Mouse (Mus musculus) urinary bladder, postnatal 4 days (tissue): ENCODE data around the gene Parp8.
A peak's percentile ranks its signal among the peaks of the same experiment; 100 is the strongest.

Experiments
- DNase-seq, 2 experiments: peaks; one replicate each; pipeline ENCODE4 v3.0.0; 2021 to 2022; ENCODE audit warnings: low spot score in 2 of 2

Gene Parp8

DNA sequence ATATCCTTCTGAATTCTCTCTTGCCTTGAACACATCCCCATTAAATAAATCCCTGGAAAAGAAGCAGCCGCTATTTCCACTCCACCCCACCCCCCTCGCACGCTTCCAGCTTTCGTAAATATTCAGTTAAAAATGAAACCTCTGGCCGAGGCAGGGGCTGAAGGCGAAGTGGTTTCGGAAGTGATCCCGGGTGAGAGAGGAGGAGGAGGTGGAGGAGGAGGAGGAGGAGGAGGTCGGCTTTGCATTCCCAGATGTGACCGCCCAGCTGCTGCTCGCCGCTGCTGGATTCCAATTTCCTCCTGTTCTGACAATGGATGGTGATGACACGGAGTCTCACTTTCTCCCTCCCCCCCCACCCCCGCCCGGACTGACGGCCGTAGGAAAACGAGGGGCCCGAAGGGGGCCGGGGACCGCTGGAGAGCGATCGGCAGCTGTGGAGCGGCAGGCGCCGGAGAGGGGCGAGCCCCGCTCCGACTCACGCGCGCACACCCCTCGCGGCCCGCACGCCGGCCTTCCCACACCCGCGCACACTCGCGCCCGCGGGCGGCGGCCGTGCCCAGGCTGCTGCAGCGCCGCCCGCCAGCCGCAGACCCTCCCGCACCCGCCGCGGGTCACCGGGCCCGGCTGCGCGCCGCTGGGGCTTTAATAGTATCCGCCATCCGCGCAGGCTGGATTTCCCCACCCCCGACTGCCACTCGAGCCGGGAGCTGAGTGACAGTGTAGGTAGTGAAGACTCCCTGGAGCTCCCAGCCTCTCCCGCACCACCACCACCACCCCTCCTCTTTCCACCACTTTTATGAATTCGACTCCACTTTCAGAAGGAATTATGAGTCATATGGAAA, at the start of gene Parp8:
Gene Parp8 (minus strand): TSS at position 312 of the 842 bp plus-strand sequence.
- peak in 1 of 2 experiments; percentile 39 for DNase-seq

DNA sequence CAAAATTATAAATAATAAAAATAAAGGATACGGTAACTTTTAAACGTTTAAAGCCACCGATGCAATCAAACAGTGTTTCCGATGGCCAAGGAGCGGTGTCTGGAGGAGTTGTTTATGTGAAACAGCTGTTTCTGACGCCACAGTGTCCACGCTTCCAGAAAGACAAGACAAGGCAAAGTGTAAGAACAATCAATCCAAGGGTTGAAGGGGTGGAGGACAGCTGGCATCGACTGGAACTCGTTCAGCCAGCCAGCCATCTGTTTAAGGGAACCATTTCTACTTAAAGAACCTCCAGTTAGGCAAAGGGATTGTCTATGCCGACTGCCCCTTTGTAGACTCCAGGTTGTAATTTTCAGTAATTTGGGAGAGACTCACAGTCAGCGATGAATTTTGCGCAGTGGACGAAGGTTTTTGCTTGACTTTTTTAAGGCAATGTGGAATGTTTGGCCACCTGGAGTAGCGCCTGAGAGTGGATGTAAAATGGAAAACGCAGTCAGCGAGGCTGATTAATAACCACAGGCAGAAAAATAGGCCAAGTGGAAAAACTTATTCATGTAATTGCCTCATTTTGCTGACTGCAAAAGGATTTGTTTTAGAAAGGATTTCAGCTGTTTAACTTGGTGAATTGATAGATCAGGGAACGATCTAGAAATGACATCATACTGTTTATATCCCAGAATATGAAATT, 37.4 kb upstream of the Parp8 start:
- DNase-seq, result no peak

DNA sequence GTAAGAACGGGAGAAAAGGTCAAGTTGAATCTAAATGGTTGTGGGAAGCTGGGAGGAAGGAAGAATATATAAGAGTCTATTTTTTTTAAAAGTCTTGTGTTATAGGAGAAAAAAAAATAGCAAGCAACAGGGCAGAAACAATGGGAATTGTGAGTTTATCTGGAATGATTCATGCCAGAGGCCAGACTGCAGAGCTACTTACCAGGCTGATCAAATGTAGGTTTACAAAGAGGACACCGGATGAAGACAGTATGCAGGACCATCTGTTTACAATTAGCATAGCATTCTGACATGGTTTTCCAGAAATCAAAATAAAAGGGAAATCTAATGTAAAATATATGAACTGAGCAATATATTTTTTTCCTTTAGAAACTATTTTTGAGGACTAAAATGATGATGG, 31.1 kb upstream of the Parp8 start:
- no peak for DNase-seq

DNA sequence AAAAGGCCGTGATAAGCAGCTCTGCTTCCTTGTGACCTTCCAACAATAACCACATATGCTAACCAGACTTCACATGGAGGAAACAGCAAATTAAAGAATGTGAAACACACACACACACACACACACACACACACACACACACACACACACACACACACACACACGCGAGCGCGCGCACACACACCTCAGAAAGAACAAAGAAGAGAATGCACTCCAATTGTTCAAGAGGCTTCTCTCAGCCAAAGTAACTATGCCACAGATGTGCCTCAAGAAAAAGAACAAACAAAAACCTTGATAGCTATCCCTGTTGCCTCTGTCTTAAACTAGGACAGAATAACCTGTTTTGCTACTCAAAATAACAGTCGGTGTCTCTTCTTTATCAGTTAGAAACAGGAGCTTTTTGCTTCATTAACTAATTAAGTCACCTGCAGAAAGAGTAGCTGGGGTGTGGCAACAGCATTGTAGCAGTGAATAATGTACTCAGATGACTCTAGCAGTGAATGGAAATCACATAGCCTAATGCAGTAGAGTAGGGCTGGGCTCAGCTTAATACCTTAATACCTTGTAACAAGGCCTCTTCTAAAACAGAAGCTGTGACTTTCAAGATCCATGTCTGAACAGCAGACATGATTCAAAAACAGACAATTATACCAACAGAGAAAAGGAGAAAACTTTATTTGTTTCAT, 29.6 kb upstream of the Parp8 start:
- no peak for DNase-seq

DNA sequence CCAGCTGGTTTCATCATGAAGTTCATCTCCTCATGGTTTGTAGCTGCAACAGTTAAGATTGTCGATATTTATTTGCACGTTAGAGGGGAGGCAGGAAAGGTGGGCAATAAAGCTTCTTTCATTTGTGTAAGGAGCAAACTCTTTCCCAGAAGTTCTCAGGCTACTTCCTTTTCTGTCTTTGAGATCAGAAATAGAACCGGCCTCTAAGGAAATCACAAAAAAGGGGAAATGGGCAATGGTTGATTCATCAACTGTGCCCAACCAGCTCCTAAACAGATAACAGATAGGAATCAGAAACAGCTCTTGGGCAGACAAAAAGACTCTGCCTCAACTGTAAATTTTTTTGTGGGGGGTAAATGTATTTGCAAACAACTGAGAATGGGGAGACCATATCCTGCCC, 27.4 kb upstream of the Parp8 start:
- DNase-seq, result no peak

DNA sequence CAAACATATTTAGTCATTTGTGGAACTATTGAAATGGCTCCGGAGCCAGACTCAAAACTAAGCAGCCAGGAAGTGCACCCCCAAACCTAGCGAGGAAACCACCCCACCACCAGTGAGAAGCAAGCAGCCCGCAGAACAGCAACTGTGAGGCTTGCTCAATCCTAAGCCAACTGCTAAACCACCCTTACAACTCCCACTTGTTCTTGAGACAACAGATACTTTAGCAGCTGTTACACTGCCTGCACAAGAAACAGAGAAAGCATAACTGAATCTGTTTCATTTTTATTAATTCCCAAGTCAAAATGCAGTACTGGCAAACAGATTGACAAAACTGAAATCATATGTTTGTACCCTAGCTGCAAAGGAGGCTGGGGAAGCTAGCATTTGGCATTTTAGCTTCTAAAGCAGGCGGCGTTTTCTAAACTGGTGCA, 23.2 kb upstream of the Parp8 start:
- DNase-seq, result no peak

DNA sequence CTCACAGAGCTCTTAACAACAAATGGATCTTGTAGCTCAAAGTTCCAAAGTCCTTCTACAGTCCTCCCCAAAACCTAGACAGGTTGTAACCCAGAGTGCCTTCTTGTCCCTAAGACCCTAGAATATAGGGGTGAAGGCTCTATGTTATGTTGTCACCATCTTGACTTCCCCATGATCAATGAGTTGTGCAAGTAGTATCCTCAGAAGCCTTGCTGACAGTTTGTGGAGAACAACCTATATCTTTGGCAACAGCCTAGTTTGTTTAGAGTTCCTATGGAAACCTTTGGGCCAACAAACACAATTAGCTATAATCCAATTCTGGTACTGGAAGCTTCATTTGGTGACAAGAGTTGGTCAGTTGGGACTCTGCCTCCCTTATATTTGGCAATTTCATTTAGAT, 18.2 kb upstream of the Parp8 start:
- no peak for DNase-seq

DNA sequence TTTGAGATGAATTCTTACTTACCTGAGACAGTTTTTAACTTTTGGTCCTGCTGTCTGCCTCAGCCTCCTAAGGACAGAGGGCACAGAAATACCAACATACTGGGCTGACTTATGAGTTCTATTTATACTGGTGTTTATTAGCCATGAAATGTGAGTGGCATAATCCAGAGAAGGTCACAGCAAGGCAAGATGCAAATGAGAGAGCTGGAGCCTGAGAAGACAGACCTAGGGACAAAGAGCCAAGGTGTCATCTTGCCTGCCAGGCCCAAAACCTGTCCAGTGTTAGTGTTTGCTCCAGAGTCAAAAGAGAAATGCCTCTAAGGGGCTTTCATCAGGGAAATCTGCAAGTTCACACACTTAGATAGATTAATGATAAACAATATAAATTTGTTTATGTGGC, 15.7 kb upstream of the Parp8 start:
- DNase-seq, result no peak

DNA sequence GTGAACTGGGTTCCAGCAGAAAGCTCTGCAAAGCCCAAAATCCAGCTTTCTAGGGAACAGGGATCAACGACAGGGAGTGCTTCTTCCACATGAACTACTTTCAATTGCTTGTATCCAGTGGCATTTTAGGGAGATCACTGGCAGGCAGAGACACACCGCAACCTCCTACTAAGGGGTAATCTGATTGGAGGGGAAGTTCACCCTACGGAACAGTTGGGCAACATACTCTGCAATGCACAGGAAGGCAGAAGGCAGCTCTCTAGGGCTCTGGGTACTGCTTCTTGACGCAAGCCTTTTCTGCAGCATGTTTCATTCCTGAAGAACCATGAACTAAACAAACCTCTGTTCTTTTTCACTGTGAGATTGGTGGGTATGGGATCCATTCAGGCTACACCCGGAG, 10.9 kb upstream of the Parp8 start:
- DNase-seq, result no peak

DNA sequence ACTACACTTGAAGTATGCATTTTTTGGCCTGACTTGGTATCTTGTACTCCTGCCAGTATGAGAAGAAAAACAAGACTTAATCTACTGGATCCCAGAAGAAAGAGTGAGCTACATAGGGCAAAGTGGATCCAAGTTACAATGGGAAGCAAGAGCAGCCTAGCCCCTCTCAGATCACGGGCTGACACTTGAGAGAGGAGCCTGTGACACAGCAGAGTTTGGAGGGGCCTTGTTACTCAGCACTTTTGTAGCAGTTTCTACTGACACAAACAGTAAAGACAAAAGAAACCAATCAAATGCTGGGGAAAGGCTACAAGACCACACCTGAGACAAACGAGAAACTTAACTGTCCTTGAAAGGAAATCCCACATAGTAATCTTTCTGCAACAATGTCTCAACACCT, 9.8 kb upstream of the Parp8 start:
- no peak for DNase-seq

DNA sequence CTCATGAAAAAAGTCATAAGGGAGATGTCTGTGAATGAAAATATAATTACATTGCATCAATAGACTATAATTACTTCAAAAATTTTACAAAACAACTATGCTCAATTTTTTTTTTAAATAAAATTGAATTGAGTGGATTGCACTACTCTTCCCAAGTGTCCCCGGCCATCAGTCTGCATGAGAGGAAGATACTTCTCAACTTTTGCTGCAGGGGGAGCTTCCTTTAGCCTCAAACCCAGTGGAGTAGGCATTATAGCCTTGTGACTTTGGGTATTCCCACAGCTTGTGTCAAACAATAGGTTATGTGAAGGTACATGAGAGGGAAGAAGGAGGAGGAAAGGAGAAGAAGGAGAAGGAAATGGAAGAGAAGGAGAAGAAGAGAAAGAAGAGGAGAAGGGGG, 9.3 kb upstream of the Parp8 start:
- no peak for DNase-seq

DNA sequence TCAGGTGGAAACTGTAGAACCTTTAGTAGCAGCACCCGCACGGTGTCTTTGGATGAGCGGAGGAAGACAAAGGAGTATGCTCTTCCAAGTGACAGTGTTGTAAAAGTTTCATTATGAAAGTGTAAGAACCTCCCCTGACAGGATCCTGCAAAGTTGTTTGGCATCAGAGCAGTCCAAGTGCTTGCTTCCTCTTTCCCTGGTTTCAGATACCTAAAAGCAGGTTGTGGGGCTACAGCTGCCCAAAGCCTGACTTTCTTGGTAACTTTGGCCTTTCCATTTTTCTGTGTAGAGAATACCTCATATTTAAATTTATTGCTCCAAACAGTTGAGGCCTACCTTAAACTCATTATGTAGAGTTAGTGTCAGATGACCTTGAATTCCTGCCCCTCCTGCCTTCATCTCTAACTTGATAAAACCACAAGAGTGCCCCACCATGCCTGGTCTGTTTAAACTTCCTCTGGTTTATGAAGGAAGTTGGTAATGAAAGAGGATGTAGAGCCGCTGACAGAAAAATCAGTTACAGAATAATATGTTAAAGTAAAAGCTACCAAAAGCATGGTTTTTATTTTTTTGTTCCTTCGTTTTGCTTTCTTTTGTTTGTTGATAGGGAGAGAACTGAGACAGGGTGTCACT, 8.5 kb upstream of the Parp8 start:
- DNase-seq, result no peak

DNA sequence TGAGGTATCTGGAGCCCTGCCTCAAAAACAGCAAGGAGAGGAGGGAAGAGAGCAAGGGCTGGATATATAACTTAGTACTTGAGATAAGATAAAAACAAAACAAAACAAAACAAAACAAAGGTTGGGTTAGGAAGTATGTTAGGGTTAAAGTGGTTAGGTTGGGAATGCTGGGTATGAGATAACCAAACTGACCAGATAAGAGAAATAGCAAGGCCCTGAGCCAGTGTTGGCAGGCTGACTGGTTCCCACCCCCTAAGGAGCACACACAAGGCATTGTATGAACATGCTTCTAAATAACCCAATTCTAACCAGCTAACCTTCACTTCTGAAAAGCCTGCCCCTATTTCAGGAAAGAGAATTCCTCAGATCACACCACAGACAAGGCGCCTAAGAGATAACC, 7.1 kb upstream of the Parp8 start:
- DNase-seq, result no peak

DNA sequence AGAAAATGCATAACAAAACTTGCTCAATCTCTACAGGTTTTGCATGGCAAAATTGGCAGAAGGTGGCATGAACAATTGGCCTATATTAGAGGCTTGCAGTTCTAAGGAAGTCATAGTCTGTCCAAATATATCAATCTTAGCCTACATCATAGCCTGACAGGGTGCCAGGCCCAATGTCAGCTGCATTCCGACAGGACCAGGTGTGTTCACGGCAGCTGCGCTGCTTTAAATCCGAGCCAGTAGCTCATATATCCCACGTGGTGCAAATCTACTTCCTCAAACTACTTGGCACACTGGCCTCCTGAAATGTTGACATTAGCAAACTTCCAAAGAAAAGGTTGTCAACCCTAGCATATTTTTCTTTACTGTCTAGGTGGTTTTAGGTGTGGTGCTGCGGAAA, 6.2 kb upstream of the Parp8 start:
- no peak for DNase-seq

DNA sequence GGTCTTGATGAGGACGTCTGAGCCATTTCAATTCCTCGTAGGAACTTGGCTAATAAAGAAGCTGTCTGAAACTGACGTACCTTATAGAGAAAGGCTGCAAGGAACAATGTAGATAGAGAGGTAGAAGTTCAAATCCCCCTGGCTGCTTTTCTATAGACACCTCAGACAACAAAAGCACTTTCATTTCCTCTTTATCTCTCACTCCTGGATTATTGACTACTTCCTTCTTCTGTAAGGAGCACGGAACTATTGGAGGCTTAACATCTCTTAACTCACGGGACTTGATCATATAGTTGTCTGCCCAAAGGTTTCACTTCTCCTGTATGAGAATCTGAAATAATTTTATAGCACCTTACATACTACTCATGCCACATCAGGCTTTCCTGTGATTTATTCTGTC, 2.9 kb upstream of the Parp8 start:
- DNase-seq, result no peak

DNA sequence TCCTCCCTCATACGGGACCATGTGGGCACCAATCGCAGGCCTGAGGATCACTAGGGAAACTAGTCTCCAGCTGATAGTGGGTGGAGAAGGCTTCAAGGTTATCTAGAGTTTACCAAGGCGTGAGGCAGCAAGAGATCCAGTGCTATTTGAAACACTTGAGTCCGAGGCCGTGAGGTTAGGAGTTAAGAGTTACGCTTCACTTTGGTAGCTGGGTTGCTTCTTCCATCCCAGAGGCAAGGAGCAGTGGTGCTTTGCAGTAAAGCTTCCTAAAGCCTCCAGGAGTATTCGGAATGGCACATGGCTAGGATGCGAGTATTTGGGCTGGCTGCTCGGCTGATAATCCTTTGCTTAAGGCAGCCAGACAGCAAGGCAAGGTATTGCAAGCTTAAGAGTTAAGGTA, 2.0 kb upstream of the Parp8 start:
- no peak for DNase-seq

DNA sequence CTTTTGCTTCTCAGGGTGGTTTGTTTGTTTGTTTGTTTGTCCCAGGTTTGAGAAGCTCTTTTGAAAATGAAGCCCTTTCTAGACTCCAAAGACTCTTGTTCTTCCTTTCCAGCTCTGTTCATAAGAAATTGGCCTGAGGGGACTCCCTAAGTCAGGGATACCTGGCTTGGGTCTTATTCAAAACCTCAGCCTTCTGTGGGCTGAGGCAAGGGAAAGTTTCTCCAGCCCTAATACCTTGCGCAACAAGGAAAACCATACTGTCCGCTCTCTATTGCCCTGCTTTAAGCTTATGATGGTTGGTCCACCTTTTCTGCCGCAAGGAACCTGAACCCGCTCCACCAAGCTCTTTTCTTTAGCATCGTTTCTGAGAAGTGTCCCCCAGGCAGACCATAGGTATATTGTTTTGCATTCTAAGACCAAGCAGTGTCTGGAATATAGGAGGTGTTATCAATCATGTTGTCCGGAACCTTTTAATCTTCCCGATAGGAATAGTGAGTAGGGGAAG, 991 bp upstream of the Parp8 start:
- no peak for DNase-seq

DNA sequence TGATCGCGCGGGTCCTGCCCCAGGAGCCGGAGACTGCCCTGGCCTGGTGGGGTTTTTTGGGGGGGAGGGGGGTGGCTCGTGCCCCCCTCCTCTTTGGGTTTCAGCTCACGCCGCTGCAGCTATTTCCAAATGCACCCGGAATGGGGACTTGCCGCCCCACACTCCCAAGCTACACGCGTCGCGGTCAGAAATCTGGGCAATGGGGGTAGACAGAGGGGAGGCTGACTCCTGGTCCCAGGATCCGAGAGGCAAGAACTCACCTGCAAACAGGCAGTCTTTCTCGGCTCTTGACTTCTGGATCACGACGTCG, 466 bp downstream of the Parp8 start:
- no peak for DNase-seq

DNA sequence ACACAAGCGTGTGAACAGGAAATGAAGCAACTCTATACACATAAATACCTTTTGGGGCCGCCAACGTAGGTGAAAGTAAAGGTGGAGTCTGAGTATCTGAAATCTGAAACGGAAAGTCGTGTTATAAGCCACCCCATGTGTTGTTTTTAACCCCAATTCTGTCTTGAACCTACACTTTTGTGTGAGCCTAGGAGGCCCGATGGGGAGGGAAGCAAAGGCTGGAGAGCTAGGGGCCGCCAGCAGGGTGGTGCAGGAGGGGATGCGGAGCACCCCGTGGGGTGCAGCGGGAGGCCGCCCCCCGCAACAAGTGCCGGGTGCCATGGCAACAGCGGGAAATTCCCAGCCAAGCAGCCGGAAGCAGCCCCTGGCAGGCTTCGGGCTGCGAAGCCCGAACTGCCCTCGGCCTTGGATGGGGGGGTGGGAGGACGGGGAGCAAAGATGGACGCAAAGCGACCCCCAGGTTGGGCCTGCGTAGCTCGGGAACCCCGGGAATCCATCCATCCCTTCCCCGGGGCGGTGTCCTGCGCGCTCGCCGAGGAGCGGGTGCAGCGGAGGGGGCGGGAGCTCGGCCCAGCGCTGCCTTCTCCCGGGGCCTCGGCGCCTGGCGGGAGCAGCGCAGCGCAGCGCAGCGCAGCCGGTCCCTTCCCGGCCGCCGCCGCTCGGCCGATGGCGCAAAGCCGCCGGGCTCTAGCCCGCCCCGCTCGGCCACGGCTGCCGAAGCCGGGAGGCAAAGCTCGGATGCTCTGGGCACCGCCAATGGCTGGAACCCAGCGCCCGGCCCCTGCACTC, 1.0 kb downstream of the Parp8 start:
- peak; percentile 48 to 64 for DNase-seq

DNA sequence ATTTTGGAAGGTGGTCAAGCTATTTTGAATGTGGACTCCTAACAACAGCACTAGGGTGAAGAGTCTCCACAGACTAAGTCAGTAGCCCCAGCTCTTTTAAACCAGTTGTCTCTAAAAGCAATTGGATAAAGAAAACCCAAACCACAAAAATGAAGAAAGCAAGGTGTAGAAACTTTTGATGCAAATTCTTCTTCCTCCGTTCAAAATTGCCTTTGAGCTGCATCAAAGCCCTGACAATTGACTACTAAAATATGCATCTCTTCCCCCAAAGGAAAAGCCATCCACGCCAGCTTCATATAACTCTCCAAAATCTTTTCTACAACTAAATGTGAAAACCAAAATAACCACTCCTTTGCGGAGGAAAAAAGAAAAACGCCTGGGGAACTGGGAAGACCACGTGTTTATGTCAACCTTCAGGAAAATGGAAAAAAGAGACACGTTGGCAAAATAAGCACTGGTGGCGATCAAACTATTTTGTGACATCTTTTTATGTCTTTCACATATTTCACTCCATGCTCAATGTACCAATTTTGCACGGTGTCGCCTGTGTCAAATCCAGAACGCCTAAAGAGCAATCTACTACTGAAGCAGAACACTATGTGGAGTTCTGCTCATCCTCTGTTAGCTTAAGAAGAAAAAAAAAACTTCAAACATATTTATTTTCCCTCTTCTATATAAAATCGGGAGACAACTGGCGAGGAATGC, 1.8 kb downstream of the Parp8 start:
- no peak for DNase-seq

DNA sequence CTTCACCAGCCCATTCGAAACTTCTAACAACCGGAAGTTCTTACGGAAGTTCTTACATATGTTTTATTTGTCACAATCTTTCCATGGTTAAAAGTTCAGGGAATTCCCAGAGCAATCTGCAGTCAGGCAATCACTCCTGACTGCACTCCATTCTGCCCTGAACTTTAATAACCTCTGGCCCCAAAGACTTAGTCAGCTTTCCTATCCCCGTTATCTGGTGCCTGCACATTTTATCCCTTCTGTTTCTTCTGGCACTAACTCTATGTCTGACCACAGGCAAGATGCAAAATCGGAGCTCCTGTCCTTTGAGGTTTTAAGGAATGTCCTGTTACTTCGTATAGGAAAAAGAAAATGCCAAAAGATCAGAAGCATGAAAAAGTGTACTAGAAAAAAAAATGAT, 4.7 kb downstream of the Parp8 start:
- no peak for DNase-seq
